Mouse (Mus musculus): ENCODE data around the gene Angel2. TPM values are rescaled to one million over a fixed set of nuclear protein-coding genes. Genes with fewer than 3 reads are reported as not detected.
A peak's percentile ranks its signal among the peaks of the same experiment; 100 is the strongest.

Gene Angel2
- total RNA-seq, 2 experiments from 2014 or later, result 47.9 to 50.6 TPM

DNA sequence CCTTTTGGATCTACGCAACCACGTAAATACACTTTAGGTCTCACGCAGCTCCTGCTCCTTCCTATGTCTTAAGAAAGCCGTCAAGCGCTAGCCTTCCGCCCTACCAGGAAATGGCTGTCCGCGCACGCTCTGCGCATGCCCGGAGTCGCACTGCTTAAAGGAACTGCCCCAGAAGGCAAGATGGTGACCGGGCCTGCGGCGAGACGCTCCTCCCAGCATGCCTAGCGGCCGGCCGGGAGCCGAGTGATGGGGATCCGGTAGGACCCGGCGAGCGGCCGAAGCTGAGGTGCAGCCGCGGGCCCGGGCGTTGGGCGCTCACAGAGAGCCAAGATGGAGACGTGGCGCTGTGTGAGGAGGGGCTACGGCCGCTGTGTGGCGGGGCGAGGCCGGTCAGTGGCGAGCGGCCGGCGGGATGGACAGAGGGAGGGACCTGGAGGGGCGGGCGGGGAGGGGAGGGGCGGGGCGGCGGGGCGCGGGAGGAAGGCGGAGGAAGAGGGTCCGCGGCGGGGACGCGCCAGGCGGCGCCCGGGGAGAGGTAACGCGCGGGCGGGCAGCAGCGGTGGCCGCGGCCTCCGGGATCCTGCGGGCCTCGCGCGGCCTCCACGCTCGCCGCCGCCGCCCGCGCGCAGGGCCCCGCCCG is 3.6 kb downstream of the Angel2 start:
- peak; percentile 93 to 96 for DNase-seq (ENCODE audit: low spot score in 2 of 2)

DNA sequence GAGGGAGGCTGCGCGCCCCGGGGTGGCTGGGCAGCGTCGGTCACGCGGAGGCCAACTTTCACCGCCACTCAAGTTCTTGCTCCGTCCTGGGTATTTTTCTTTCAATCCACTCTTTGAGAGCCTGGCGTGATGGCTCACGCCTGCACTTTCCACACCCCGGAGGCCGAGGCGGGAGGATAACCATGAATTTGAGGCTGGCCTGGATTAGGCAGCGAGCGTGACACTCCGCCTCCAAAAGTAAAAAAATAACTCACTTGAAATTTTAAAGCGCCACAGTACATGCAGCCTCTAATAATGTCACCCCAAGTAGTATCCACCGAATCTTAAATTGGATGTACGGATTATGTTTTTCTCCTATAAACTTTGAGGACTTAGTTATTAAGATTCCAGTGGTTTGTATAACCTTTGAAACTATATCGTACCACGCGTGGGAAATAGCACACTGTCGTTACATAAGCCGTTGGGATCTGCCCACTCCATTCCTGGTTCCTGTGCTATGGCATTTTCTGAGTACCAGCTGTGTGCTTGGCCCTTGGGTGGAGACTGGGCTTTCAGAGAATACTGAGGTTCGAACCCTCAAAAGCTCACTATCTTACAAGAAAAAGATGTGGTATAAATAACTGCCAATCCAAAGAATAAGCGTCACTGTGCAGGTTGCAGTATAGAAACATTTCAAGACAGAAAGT is 4.2 kb downstream of the Angel2 start:
- peak in 1 of 2 experiments; percentile 47 for DNase-seq (ENCODE audit: low spot score in 2 of 2)

DNA sequence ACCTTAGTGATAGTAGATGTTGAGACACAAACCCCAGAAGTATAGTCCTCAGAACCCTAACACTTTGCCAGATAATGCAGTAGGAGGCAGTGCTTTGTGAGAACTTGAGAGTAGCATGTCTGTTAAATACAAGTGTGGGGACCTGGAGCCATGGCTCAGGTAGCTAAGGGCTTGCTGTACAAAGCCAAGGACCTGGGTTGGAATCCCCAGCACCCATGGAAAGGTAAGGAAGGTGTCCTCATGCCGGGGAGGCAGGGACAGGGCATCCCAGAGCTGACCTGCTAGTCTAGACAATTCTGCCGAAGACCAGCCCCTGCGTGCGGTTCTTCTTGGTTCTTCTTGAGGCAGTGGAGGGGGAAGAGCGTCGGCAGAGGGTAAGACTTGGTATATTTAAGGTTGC is 5.3 kb downstream of the Angel2 start:
- no peak for DNase-seq (ENCODE audit: low spot score in 2 of 2)

DNA sequence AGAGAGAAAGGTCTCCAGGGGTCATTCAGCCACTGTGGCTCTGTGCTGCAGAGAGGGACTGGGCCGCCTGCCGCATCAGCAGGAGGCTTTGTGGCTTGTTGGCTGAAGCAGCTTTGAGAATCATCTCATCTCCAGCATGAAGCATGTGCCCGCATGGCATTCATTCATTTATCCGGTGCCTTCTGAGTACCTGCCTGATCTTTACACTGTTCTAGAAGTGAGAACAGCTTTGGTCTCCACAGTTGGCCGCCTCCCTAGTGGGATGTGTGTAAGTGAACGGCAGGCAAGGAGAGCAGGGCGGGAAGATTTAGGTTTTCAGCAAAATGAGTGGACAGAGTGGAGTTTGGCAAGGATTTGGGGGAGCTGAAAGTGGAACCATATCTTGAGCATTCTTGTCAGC is 14.9 kb downstream of the Angel2 start:
- DNase-seq (ENCODE audit: low spot score in 2 of 2), result no peak

DNA sequence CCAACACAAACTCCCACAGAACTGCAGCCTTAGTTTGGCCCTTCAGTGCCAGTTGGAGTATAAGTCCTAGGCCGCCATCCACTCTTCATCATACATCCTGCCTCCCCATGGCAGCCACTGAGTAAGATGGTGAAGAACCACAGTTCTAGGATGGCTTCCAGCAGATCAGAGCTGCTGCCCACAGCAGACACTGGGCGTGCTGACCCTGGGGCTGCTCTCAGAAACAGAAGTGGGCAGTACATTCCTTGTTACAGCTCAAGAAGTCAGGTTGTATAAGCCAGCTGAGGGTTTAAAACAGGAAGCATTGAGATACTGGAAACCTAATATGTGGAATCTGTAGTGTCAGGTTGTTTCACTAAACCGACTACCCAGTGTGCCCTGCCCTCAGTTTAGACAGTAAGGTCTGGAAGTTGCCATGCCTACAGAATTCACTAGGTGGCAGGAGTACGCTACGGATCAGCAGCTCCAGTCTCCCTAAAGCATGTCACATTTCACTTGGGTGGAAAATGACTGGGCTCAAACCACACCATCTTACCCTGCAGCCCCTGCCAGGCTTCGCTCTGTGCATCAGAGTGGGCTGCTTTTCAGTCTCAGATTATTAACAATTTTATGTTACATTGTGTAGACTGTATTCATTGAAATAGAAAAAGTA is 19.3 kb downstream of the Angel2 start:
- DNase-seq (ENCODE audit: low spot score in 2 of 2), result peak; percentile 84 to 87

DNA sequence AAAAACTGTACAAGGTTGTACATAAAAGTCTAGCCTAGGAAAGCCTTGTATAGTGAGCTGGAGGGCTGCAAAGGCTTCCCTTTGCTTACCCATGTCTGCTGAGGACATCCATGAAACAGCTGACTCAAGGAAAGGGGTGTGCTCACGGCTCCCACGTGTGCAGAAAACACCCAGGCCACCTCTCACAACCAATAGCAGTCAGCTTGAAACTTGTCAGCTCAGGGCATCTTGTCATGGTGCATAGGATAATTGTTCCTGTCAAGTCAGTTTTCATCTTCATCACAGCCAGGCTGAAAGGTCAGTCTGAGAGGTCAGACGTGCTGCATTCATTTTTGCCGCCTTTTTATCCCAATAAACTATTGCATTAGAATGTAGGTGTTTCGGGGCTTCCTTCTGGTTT is 23.1 kb downstream of the Angel2 start:
- no peak for DNase-seq (ENCODE audit: low spot score in 2 of 2)

DNA sequence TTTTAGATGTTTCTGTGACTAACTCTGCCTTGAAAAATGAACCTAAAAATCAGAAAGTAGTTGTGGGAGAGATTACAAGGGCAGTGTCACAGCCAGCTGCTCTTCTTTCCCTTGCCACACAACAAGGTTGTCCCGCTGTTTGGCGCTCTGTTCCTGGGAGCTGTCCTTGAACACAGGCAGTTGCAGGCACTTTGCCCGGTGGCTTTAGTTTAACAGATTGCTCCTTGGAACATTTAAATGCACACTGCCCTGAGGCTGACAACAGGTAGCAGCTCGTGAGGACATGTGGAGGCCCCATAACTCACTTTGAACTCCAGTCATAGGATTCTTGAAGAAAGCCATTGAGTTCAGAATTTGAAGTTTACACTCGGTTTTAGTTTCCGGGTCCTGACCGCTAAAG is 23.5 kb downstream of the Angel2 start:
- no peak for DNase-seq (ENCODE audit: low spot score in 2 of 2)

DNA sequence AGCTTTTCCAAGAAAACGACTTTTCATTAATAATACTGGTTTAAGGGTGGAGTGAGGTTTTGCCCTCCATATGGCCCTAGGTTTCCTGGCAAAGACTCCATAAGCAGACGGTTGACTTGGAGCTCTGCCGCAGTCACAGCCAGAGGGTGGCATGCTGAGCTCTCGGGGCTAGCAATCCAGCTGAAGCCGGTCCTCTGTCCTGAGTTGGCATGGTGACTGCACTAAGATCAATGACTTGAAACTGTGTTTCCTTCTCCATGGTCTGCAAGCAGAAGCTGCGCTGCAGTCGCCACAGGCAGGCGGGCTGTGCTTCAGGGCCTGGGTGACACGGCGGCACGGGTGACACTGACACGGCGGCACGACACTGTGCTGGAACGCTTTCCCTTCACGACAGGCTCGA is 23.9 kb downstream of the Angel2 start:
- DNase-seq (ENCODE audit: low spot score in 2 of 2), result no peak

DNA sequence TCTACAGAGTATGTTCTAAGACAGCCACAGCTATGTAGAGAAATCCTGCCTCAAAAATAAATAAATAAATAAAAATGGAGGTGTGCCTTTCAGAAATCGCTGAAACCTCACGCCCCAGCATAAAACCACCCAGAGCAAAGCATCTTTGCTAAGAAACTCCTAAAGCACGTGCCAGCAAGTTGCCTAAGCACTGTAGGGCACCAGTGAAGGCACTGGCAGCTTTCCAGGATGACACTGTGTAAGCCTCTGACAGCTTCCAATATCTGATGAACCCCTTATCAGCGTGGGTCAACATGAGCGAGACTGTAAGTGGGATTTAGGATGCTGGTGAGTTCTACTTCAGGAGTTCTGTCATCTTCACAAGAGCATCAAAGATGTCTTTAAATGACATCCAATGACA is 26.1 kb downstream of the Angel2 start:
- DNase-seq (ENCODE audit: low spot score in 2 of 2), result no peak

DNA sequence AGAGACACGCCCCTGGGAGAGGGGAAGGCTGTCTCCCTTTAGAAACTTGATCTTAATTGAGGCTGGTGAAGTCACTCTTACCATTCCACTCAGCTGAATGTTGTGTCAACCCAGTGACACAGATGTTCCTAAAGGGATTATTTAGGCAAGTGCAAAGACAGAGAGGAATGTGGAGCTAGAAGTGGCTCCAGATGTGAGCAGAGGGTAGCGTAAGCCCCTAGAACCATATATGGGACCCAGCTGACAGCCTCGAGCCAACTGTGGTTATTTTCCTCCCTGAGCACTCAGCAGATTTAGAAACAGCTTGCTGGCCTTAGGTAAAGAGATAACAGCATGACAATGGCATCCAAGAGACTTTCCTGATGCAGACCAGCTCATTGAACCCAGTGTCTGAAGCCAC is 28.1 kb downstream of the Angel2 start:
- no peak for DNase-seq (ENCODE audit: low spot score in 2 of 2)

DNA sequence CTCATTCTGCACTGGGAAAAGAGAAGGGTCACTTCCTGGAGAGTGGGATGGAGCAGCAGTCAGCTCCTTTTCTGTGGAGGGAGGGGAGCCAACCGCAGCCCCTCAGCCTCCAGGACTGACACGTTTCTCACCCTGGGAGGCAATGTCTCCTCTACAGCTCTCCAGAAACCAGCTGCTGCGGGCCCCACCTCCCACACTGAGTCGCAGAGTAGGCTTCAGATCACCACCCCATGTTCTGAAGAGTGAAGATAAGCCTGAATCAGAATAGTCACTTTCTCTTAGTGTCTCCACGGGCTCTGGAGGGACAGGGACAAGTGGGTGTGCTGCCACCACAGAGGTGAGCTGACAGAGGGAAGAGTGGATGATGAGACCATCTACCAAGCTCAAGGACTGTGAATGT is 33.9 kb downstream of the Angel2 start:
- DNase-seq (ENCODE audit: low spot score in 2 of 2), result no peak

DNA sequence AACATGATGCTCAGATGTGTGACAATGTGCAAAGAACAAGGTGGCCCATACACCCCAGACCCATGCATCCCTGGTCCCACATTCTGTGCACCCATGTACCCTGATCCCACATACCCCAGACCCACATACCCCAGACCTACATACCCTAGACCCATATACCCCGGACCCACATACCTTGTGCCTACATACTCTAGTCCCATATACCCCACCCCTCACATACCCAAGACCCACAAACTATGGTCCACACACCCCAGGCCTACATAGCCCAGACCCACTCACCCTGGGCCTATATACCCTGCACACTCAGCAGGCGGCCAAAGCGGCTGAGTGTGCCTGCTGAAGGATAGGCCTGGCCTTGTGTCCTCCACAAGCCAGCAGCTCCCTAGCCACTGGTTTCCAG is 37.8 kb downstream of the Angel2 start:
- no peak for DNase-seq (ENCODE audit: low spot score in 2 of 2)

DNA sequence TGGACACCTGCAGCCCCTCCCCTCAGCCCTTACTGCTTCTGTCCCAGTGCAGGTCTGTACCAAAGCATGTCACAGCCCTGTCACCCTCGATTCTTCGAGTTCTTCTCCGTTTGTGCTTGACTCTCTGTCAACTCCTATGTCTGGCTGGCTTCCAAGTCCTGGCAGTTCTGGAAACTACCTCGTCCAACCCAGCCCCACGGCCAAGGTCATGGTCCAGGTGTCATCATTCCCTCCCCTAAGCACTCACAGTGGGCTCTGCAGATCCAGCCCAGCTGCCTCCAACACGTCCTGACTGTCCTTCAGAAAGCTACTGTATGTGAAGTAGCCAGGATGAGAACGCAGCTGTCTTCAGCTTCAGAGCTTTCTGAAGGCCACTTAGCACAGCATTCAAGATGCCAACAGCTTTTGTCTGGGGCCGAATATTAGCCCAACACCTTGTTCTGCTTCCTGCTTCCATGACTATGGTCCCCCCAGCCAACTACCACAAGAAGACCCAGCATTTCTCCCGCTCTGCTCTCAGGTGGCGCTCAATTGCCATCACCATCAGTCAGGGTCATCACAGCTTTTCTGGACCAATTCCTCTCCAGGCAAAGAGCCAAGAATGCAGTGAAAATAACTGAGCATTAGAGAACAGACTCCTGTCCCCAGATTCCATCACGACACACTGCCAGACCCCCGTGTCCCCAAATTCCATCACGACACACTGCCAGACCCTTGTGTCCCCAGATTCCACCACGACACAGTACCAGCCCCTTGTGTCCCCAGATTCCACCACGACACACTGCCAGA is 40.3 kb downstream of the Angel2 start:
- no peak for DNase-seq (ENCODE audit: low spot score in 2 of 2)

DNA sequence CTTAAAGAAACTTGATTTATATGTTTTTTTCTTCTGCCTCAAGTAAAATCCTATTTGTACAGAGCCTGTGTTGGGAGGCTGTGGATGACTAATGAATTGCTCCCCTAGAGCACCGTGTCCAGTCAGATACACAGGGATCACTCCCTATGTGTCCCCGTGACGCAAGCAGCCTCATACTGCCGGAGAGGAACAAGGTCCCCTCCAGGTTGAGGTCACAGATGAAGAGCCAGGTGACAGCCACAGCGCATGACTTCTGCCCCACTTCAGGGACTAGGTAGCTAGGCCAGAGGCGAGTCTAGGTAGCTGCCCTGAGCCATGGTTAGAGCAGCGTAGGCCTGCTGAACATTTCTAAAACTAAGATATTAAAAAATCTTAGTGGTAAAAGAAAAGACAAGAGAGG is 43.1 kb downstream of the Angel2 start:
- DNase-seq (ENCODE audit: low spot score in 2 of 2), result no peak

DNA sequence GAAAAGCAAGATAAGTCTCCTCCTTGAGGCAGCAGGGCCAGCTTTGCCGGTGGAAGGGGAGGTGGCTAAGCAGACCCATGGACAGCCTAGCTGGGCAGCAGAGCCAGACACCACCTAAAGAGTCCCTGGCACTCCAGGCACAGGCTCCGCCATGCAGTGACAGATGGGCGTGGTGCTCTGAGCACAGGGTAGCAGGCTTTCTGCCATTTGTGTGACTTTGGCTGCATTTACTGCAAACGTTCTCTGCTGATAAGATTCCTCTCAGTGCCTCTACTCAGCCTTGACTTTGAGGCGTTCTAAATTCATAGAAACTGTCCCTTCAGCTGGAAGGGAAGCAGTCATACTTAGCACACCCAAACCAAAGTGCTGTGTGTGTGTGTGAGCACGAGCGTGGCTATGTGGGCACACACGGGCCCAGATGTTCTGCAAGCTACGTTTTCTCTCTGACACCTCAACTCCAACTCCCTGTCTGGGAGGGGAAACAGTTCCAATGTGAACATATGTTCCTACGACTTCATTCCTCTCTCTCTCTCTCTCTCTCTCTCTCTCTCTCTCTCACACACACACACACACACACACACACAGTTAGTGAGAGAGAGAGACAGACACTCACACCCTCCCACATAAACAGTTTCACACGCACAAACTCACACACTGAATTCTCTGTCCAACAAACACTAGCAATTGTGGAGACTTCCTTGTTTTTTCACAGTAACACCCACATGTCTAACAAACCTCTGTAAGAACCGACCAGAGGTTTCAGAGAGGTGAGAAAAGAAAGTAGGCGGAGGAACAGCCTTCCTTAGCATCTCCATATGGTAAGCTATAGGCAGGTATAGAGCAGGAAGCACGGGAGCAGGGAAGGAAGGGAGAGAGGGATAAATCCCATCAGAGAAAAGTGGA is 47.0 kb downstream of the Angel2 start:
- DNase-seq (ENCODE audit: low spot score in 2 of 2), result peak in 1 of 2 experiments; percentile 31

DNA sequence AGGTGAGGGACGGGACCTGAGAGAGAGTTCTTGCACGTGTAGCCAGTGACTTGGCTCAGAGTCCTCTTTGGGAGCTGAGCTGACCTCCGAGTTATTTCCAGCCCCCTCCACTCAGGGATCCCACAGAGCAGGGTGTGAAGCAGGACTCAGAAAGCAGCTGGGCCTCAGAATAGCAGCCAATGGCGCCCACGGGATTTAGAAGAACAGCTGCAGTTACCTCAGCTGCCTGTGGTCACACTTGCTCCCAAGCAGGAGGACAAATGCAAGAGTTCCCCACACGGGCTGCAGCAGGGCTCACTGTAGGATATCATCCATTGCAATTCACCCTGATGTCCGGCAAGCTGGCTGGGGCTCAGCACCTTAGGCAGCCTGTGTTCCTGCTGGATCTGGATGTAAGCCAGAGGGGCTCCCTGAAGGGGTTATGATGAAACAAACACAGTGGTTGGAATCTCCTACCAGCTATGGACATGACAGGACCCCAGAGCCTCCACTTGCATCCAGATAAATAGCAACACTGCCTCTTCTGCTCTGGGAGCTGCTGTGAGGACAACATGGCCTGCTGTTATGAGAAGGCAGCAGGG is 47.8 kb downstream of the Angel2 start:
- no peak for DNase-seq (ENCODE audit: low spot score in 2 of 2)

DNA sequence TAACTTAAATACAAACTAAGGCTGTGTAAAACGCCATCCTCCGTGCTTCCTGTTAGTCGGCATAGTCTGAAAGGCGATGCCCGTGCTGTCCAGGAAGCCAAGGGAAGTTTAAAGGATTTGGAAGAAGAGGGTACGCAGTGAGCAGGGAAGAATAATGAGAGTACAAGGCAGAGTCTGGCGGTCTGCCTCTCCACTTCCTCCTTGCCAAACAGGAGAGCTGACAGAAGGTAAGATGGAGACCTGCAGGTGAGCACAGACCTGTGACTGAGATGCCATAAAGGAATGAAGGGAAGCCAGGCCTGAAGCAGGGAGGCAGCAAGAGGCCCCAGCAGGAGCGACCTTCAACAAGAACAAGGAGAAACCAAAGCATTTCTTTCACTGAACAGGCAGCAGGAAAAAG is 49.3 kb downstream of the Angel2 start:
- no peak for DNase-seq (ENCODE audit: low spot score in 2 of 2)

DNA sequence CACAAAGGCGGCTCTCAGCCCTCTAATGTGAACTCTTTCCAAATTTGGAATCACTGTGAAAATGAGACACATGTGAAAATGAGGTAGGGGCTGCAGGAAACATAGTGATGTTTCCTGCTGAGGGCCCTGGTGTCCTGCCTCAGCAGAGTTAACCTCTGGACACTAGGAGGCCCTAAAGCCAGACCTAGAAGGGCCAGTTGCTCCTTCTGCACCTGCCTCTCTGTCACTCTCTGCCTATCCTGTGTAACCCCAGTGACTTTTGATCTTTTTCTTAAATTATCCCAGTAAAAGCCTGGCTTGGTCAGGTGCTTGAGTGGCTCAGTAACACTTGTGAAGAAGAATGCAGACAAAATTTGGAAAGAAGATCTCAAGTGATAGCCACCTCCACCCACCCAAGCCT is 49.9 kb downstream of the Angel2 start:
- no peak for DNase-seq (ENCODE audit: low spot score in 2 of 2)

DNA sequence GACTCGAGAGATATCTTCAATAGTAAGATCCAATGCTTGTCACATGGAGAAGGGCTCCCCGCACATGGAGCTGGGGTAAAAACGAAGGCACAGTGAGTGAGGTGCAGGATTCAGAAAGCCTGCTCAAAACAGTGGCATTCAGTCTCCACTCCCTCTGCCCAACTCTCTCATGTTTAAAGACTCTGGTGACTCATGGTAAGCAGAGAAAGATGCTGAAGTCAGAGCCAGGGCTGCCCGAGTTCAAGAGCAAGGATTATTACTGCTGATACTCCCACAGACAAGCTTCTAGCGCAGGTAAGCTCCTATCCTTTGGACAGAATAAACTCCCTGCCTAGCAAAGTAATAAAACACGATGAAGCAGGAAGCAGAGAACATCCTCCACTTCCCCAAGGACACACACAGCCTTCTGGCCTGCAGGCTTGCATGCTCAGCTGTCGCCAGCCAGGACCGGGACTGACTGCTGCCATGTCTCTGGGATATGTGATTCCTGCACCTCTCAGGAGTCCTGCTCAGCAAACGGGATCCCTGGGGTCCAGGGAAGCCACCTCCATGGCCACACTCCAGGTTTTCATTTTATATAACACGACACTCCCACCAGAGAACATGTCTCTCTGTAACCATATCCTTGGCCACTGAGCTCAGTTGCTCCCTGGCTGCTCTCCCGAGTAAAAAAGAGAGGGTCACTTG is 52.1 kb downstream of the Angel2 start:
- DNase-seq (ENCODE audit: low spot score in 2 of 2), result peak in 1 of 2 experiments; percentile 18

DNA sequence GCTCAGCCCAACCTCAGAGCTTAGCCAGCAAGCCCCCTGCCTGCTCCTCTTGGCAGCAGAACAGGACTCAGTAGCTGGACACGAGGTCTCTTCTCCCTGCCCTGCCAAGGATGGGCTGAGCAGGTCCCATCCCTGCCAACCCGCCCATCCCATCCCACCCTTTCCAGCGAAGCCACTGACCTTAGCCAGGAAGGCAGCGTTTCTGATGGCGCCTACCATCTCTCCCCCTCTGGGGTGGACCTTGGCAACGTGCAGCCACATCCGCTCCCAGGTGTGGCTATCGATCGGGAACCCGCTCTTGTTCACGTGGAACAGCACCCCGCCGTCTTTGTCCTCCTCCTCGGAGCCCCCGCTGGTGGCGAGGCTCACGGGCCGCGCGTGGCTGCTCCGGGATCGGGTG is 53.1 kb downstream of the Angel2 start:
- peak; percentile 27 to 30 for DNase-seq (ENCODE audit: low spot score in 2 of 2)
